Mouse (Mus musculus) kidney, postnatal 14 days (tissue): ENCODE measurements at regions not wholly inside any gene's neighbourhood (a gene's known extent, or its start where the extent isn't known, plus 50 kb on each side); places are given as distances from the start of the nearest gene placed in this dataset.

Experiments used
- DNase-seq: peaks from one replicate; pipeline ENCODE4 v3.0.0; 2022; ENCODE audit warnings: mixed read lengths

- no peak for DNase-seq
These were observed 56.4 kb upstream of the Mbip start for GRCm38 (mm10) chr12:56402137-56402536.
